Mouse (Mus musculus): ENCODE data around the gene Foxp1. TPM values are rescaled to one million over a fixed set of nuclear protein-coding genes. Genes with fewer than 3 reads are reported as not detected.
A peak's percentile ranks its signal among the peaks of the same experiment; 100 is the strongest.

Gene Foxp1
- polyA plus RNA-seq, 1 experiment from 2014 or later, result 18.9 TPM

DNA sequence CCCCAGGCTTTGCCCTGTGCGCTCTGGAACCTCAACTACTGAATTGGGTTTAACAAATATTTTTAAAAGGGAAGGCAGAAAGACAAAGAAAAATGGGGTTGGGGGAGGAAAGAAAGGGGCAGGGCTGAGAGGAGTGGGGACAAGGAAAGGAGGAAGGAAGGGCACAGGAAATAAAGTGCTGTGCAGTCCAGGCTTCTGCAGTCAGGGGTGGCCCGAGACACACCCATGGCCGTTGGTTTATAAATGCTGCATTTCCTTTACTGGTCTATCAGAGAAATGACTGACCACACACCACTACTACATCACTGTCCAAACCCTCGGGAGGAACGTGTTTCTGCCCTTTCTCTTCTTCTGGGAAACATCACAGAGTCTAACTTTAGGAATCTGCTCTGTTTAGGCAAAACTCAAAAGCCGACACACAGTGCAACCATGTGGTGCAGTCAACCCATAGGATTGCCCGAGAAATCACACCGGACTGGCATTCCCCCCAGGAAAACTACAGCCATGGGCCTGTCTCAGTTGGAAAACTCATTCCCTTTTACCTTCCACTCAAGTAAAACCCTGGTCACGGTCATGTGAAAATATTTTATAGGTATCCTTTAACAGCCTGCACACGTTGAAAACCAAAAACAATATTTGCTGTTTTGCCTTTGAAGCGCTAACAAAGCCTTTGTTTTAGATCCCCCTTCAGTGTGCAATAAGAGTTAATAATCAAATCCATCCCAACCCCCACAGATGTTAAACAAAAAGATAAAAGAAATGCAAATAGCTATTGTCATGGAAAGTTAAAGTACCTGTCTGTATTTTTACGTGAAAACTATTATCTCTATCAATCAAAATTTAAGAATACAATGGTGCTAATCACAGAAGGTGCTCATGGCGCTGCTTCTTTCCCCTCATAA is 258.1 kb downstream of the Foxp1 start:
- Histone ChIP-seq H3K4me1 (ENCODE audit: insufficient read depth) (peaks cover 22% of the 10 kb centered on the region), H3K27me3 (ENCODE audit: insufficient read depth, low read length) (no peaks in the 10 kb centered on the region), H3K4me3 (ENCODE audit: low read depth, low read length) (peak overlapping the region; percentile 43; the same call in 1 of the 2 replicates), H3K9ac (replicated peaks) (no peak overlapping the region), H3K4me2 (ENCODE audit: low read depth, low read length) (peak overlapping the region; percentile 60), H3K9me3 (ENCODE audit: low read length) (no peaks in the 10 kb centered on the region), H3K27ac (ENCODE audit: low read depth) (peak overlapping the region; percentile 23; the same call in 1 of the 2 replicates), H3K36me3 (replicated peaks; ENCODE audit: insufficient read depth, low read length) (peaks cover 3% of the 10 kb centered on the region; the same call in 1 of the 2 replicates)
- 28% methylated on average over 13 of the region's 13 CpGs for WGBS (ENCODE audit: insufficient replicate concordance)
- DNase-seq (no peak), ATAC-seq (no peak)
- TF ChIP-seq EP300 (IDR thresholded peaks at IDR 0.05; ENCODE audit: low read depth) (no peak), CTCF (IDR thresholded peaks at IDR 0.05; ENCODE audit: low read depth) (no peak)

DNA sequence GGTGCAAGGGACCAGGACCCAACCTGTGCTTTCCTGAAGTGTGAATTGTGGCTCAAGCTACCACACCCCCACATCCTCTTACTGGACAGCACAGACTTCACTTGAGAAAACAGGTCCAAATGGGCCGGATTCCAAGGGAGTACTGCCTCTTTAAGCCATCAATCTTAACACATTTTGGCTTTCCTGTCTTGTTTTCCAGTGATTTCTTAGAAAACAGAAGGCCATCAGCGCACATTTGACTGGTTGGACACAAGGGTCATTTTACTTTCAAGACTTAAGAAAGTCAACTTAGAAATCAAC is 258.7 kb downstream of the Foxp1 start:
- peaks cover 3% of the 10 kb centered on the region; the same call in 1 of the 2 replicates for H3K36me3 ChIP-seq (replicated peaks; ENCODE audit: insufficient read depth, low read length)
- H3K4me1 ChIP-seq (ENCODE audit: insufficient read depth), result peaks cover 23% of the 10 kb centered on the region
- H3K27ac ChIP-seq (ENCODE audit: low read depth), result peak overlapping the region; percentile 39; the same call in 1 of the 2 replicates
- DNase-seq (no peak), ATAC-seq (no peak)
- WGBS (ENCODE audit: insufficient replicate concordance), result 28% methylated on average over 2 of the region's 2 CpGs
- no peak for TF ChIP-seq CTCF (IDR thresholded peaks at IDR 0.05; ENCODE audit: low read depth)
- TF ChIP-seq EP300 (IDR thresholded peaks at IDR 0.05; ENCODE audit: low read depth), result no peak
- H3K4me2 ChIP-seq (ENCODE audit: low read depth, low read length), result peak overlapping the region; percentile 60
- no peaks in the 10 kb centered on the region for H3K9me3 ChIP-seq (ENCODE audit: low read length)
- H3K27me3 ChIP-seq (ENCODE audit: insufficient read depth, low read length), result no peaks in the 10 kb centered on the region
- H3K4me3 ChIP-seq (ENCODE audit: low read depth, low read length), result no peak overlapping the region
- H3K9ac ChIP-seq (replicated peaks), result no peak overlapping the region; the same call in 1 of the 2 replicates

DNA sequence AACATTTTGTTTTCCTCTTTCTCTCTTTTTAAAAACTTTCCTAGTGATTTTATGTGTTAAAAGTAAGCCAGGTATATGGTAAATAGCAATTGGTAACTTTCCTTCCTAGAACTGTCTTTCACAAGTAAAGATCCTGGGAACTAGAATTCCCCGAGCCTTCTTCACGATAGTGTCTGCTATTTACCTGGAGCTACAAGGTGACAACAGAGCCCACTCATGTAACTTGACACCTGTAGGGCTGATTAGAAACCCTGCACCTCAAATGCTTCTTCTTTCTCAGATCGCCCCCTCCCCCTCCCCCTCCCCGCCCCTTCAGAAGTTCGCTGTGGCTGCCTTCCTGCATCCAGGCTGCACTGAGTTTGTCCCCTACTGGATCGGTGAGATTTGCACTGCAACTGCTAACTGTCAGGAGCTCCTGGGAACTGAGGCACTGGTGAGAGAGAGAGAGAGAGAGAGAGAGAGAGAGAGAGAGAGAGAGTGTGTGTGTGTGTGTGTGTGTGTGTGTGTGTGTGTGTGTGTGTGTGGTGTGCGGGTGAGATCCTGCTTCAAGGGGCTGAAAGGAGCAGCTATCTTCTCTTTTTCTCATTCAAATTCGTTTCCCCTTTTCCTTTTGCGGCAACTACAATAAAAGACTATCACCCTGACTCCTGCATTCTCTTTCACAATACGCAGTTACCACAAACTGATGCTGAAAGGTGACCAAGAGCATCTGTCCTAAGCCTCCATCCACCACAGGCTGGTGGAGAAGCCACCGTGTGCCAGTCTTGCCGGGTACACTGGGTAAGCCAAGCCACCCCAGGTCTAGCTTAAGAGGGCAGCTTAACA is 259.2 kb downstream of the Foxp1 start:
- no peak overlapping the region for H3K4me3 ChIP-seq (ENCODE audit: low read depth, low read length)
- H3K9me3 ChIP-seq (ENCODE audit: low read length), result no peaks in the 10 kb centered on the region
- no peaks in the 10 kb centered on the region for H3K27me3 ChIP-seq (ENCODE audit: insufficient read depth, low read length)
- peaks cover 3% of the 10 kb centered on the region; the same call in 1 of the 2 replicates for H3K36me3 ChIP-seq (replicated peaks; ENCODE audit: insufficient read depth, low read length)
- H3K4me2 ChIP-seq (ENCODE audit: low read depth, low read length), result peak overlapping the region; percentile 60
- peaks cover 27% of the 10 kb centered on the region for H3K4me1 ChIP-seq (ENCODE audit: insufficient read depth)
- DNase-seq (no peak), ATAC-seq (no peak)
- H3K27ac ChIP-seq (ENCODE audit: low read depth), result peak overlapping the region; percentile 39; the same call in 1 of the 2 replicates
- no peak for TF ChIP-seq EP300 (IDR thresholded peaks at IDR 0.05; ENCODE audit: low read depth)
- no peak for TF ChIP-seq CTCF (IDR thresholded peaks at IDR 0.05; ENCODE audit: low read depth)
- 18% methylated on average over 12 of the region's 12 CpGs for WGBS (ENCODE audit: insufficient replicate concordance)
- H3K9ac ChIP-seq (replicated peaks), result no peak overlapping the region; the same call in 1 of the 2 replicates

DNA sequence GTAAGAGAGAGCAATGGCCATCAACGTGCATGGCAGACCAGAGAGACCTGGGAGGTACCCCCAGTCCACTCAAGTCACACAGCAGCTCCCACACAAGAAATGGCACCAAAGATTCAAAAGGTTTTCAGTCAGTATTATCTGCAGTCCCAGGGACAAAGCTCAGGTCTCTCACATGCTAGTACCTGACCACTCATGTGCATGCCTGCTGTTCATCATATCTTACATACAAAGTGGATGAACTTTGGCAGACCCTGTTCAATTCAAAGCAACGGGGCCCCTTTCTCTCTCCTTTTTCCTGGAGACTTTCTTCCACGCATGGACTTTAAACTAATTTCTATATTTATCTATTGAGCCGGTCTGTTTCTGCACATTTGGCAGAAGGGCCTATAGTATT is 260.8 kb downstream of the Foxp1 start:
- WGBS (ENCODE audit: insufficient replicate concordance), result 52% methylated on average over 4 of the region's 4 CpGs
- H3K36me3 ChIP-seq (replicated peaks; ENCODE audit: insufficient read depth, low read length), result peaks cover 3% of the 10 kb centered on the region; the same call in 1 of the 2 replicates
- no peak overlapping the region for H3K4me3 ChIP-seq (ENCODE audit: low read depth, low read length)
- H3K4me1 ChIP-seq (ENCODE audit: insufficient read depth), result peaks cover 27% of the 10 kb centered on the region
- no peak for DNase-seq
- H3K27ac ChIP-seq (ENCODE audit: low read depth), result no peak overlapping the region
- no peak for ATAC-seq
- no peaks in the 10 kb centered on the region for H3K27me3 ChIP-seq (ENCODE audit: insufficient read depth, low read length)
- no peaks in the 10 kb centered on the region for H3K9me3 ChIP-seq (ENCODE audit: low read length)
- no peak overlapping the region for H3K9ac ChIP-seq (replicated peaks)
- H3K4me2 ChIP-seq (ENCODE audit: low read depth, low read length), result peak overlapping the region; percentile 26; the same call in 1 of the 2 replicates
- TF ChIP-seq EP300 (IDR thresholded peaks at IDR 0.05; ENCODE audit: low read depth), result no peak
- TF ChIP-seq CTCF (IDR thresholded peaks at IDR 0.05; ENCODE audit: low read depth), result no peak

DNA sequence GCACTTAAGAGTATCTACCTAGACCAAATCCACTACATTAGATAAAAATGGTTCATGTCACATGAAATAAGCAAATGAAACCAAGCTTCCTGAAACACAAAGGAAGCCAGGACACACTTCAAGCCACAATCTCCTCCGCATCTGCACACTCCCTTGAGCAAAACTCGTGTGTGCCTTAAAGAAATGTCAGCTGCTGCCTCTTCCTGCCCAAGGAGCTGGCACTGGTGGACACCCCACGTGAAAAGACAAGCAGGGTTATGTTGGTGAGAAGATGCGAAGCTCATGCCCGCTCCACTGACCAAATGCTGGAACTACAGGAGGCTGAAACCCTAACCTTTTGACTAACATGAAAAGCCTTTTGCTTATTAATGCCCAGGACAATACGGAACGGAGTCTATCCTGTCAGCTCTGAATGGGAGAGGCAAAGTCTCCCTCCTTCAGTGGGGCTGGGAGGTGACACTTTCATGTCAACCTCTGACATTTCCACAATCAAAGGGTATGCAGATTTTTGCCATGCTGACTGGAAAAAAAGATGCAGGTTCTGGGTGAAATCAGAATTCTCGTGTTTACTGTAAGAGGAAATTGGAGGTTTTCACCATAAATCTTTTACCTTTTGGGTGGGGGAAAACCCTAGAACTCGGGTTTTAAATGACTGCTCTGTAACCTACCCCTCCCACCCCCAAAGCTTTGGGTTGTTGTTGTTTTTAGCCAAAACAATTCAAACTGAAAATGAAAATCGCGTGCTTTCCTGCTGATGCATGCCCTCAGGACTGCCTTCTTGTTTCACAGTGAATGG is 261.4 kb downstream of the Foxp1 start:
- no peak overlapping the region for H3K27ac ChIP-seq (ENCODE audit: low read depth)
- TF ChIP-seq CTCF (IDR thresholded peaks at IDR 0.05; ENCODE audit: low read depth) (no peak), EP300 (IDR thresholded peaks at IDR 0.05; ENCODE audit: low read depth) (no peak)
- ATAC-seq (no peak), DNase-seq (no peak)
- H3K4me2 ChIP-seq (ENCODE audit: low read depth, low read length), result 0 out of 2 replicates have a peak overlapping the region, but pooled peaks have one; percentile 26
- no peak overlapping the region for H3K4me3 ChIP-seq (ENCODE audit: low read depth, low read length)
- no peak overlapping the region for H3K9ac ChIP-seq (replicated peaks)
- 36% methylated on average over 11 of the region's 11 CpGs for WGBS (ENCODE audit: insufficient replicate concordance)
- H3K36me3 ChIP-seq (replicated peaks; ENCODE audit: insufficient read depth, low read length), result peaks cover 3% of the 10 kb centered on the region; the same call in 1 of the 2 replicates
- peaks cover 21% of the 10 kb centered on the region for H3K4me1 ChIP-seq (ENCODE audit: insufficient read depth)
- H3K27me3 ChIP-seq (ENCODE audit: insufficient read depth, low read length), result no peaks in the 10 kb centered on the region
- no peaks in the 10 kb centered on the region for H3K9me3 ChIP-seq (ENCODE audit: low read length)
